ENCODE assay signal across 8 mouse cellular contexts in genomic region chr15:85336301-85336991, GRCm38 (mm10). TPM values are rescaled to one million over a fixed set of nuclear protein-coding genes. Genes with fewer than 3 reads are reported as not detected.
DNase-seq lines count a peak whose midpoint lies in the region; ATAC-seq and TF ChIP-seq lines count a peak whose summit lies in the region.

No protein-coding gene starts in this region.

- H3K4me2 ChIP-seq in hindbrain, postnatal 0 days (ENCODE audit: low read depth, low read length), result peak overlapping the region; percentile 75

- peak overlapping the region; percentile 91 for H3K4me3 ChIP-seq in gastrocnemius, adult 2 months
- H3K4me3 ChIP-seq in hindbrain, postnatal 0 days (ENCODE audit: low read length), result peak overlapping the region; percentile 75
- H3K4me3 ChIP-seq in left cerebral cortex, adult 2 months, result peak overlapping the region; percentile 94
- H3K4me3 ChIP-seq in macrophage (ENCODE audit: inconsistent target), result peak overlapping the region; percentile 52

- no peak for TF ChIP-seq CTCF in gastrocnemius, adult 2 months (IDR thresholded peaks at IDR 0.05)
- TF ChIP-seq CTCF in hindbrain, postnatal 0 days (IDR thresholded peaks at IDR 0.05; ENCODE audit: low read depth), result no peak
- no peak for TF ChIP-seq CTCF in left cerebral cortex, adult 2 months (IDR thresholded peaks at IDR 0.05)

- ATAC-seq in common myeloid progenitor, adult 5-6 weeks (replicated peaks; ENCODE audit: low read depth, poor library complexity, severe bottlenecking), result peak; percentile 95
- ATAC-seq in hindbrain, postnatal 0 days, result peak; percentile 98

- H3K27me3 ChIP-seq in hindbrain, postnatal 0 days (ENCODE audit: insufficient read depth, low read length), result no peaks in the 10 kb centered on the region

- peak; percentile 96 for DNase-seq in ZHBTc4 (ENCODE audit: low read depth, low spot score)
- DNase-seq in gastrocnemius, adult 2 months, result peak; percentile 78
- DNase-seq in hindbrain, postnatal 0 days (ENCODE audit: low spot score), result peak; percentile 96
- peak; percentile 72 to 74 for DNase-seq in left cerebral cortex, adult 2 months (ENCODE audit: extremely low spot score in 1 of 2, low spot score in 2 of 2)
- peak; percentile 77 for DNase-seq in retina, postnatal 7 days (ENCODE audit: low read depth, low spot score)
- peak; percentile 79 to 84 for DNase-seq in urinary bladder, adult 18-20 months (ENCODE audit: low spot score in 2 of 2)

- H3K9me3 ChIP-seq in hindbrain, postnatal 0 days (ENCODE audit: low read length), result no peaks in the 10 kb centered on the region

- H3K9ac ChIP-seq in hindbrain, postnatal 0 days (replicated peaks; ENCODE audit: low read length), result peak overlapping the region; percentile 96

- under 1% methylated on average over 48 of the region's 54 CpGs for WGBS in hindbrain, postnatal 0 days
- WGBS in macrophage (ENCODE audit: missing documents), result under 1% methylated on average over 54 of the region's 54 CpGs

- no peaks in the 10 kb centered on the region for H3K36me3 ChIP-seq in hindbrain, postnatal 0 days (ENCODE audit: insufficient read depth, low read length)
- H3K36me3 ChIP-seq in macrophage (ENCODE audit: inconsistent target), result no peaks in the 10 kb centered on the region

- intact Hi-C loops in gastrocnemius, adult 2 months (cut with DNase I), result no loop called here
- intact Hi-C loops in left cerebral cortex, adult 2 months (cut with DNase I), result no loop called here

- peak overlapping the region; percentile 90 for H3K27ac ChIP-seq in gastrocnemius, adult 2 months
- peak overlapping the region; percentile 97 for H3K27ac ChIP-seq in hindbrain, postnatal 0 days
- H3K27ac ChIP-seq in left cerebral cortex, adult 2 months, result peak overlapping the region; percentile 98
- peak overlapping the region; percentile 59 for H3K27ac ChIP-seq in macrophage

- peaks cover 46% of the 10 kb centered on the region for H3K79me2 ChIP-seq in macrophage (ENCODE audit: inconsistent target)

- peaks cover 16% of the 10 kb centered on the region for H3K4me1 ChIP-seq in hindbrain, postnatal 0 days (ENCODE audit: insufficient read depth, low read length)

RNA-seq across cellular contexts. Expression of gene Atxn10, which starts 0.4 kb away (rescaled TPM):
- total RNA-seq in common myeloid progenitor, adult 5-6 weeks (2017), result 88.5 and 88.7 TPM in 2 replicates
- total RNA-seq in gastrocnemius, adult 2 months (2021), result 10 to 100 TPM; 26.6 to 38.8 TPM
- total RNA-seq in hindbrain, postnatal 0 days (2014; rRNA removed), result 292 and 298 TPM in 2 replicates
- polyA plus RNA-seq in hindbrain, postnatal 0 days (2015; fragmentation: Nextera tagmentation; extraction: Ambion mirVana), result 485 and 499 TPM in 2 replicates
- total RNA-seq in left cerebral cortex, adult 2 months (2021), result 100 to 1,000 TPM; 238 to 262 TPM
- 10 to 100 TPM; 12.7 to 81.7 (median 48.5) TPM for total RNA-seq in macrophage (2018; cell fraction: chromatin; rRNA removed)
- total RNA-seq in macrophage (2018; cell fraction: cytosol; rRNA removed), result 100 to 1,000 TPM in 1 of 26 experiments, 10 to 100 TPM in 25; 49.9 to 101 (median 72.3) TPM
- total RNA-seq in macrophage (2018; cell fraction: nucleus; rRNA removed), result 10 to 100 TPM; 21.6 to 67.1 (median 31.9) TPM
- polyA plus RNA-seq in macrophage (2018), result 72.4 to 117 TPM (median 107 TPM) in 3 replicates

Comparison
In these comparisons a context has a peak if more than half of its experiments do, and no peak if none do; other contexts are left out.
1. Peak in every context shown above with its lines: DNase-seq, ATAC-seq, H3K4me3 ChIP-seq and H3K27ac ChIP-seq.